Mouse (Mus musculus): Measurements from ENCODE around the gene Ugt1a10. TPM values are rescaled to one million over a fixed set of nuclear protein-coding genes. Genes with fewer than 3 reads are reported as not detected.

Ugt1a10 gene
- not detected for polyA plus RNA-seq (2017; shearing (Covaris generic))

GRCm38 (mm10) chr1:88055088-88055487 lies at the start of gene Ugt1a10:
Gene Ugt1a10, plus strand, starts transcription at chr1:88055388.

DNA sequence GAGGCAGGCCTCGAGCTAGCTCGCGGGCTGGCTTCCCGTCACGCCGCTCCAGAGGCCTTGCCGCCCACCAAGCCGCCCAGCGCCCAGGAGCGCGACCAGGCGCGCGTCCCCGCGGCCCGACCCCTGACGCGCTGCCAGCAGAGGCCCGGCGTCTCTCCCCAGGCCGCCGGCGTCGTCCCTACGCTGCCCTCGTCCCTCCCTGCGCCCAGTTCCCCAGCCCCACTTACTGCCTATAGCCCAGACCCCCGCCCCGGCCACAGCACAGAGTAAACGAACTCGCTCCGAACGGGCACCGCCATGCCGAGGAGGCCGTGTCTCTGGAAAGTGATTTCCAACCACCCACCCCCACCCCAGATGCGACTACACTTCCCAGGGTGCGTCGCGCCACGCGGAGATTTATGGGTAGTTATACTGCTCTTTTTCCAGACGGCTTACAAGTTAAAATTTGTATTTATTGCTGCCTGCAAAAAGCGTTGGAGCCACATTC lies 46.9 kb upstream of the Ugt1a10 start, which contains the start of gene Usp40:
TSS of gene Usp40 (minus strand) at position 341 of the 487 bp plus-strand sequence.

DNA sequence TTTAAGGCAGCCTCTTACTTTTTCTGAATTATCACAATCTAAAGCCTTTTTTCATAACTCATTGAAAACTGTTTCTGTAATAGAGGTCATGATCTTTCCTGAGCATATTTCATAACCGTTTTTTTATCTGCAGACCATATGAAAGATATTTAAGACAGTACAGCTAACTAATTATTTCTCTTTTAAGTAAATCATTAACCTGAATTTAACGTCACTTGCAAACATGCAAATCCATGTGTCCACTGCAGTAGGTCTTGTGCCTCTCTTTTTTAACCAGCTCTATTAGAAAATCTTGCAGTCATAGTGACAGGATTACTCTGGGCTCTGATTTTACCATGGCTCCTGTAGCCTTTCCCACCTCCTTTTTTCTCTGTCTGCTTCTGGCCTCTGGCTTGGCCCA lies 15.3 kb downstream of the Ugt1a10 start, which contains the start of gene Ugt1a9:
TSS of gene Ugt1a9 (plus strand) at position 306 of the 400 bp plus-strand sequence.

DNA sequence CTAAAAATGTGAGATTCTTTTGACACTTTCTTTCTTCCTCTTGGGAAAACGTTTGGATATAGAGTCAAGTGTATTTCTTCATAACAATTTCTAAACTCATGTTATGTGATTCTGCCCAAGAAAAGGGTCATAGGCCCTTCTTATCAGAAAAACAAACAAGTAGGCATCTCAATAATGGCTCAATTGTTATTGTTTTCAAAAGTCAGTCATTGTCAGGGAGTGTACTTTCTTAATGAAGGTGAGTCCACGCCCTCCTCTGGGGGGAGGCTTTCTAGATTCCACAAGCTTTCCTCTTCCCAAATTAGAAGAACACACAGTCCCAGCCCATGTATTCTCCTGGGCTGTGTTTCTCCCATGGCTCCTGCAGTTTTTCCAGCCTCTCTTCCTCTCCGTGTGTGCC lies 32.3 kb downstream of the Ugt1a10 start, which contains the start of gene Ugt1a8:
TSS of gene Ugt1a8 (plus strand) at position 301 of the 400 bp plus-strand sequence.

DNA sequence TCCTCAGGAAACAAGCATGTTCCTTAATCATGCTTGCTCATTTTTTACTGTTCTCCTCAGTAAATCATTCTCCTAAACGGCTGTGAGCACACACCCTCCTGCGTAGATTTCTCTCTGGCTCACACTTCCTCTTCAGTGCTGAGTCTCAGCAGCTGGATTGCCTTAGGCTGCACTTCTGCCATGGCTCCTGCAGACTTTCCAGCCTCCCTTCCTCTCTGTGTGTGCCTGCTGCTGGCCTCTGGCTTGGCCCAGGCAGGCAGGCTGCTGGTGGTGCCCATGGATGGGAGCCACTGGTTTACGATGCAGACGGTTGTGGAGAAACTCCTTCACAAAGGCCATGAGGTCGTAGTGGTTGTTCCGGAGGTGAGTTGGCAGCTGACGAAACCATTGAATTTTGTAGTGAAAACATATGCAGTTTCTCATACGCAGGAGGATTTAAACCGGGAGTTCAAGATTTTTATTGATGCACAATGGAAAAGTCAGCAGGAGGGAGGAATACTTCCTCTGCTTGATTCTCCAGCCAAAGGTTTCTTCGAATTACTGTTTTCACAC lies 39.8 kb downstream of the Ugt1a10 start, which contains the start of gene Ugt1a7c:
TSS of gene Ugt1a7c (plus strand) at position 122 of the 552 bp plus-strand sequence.

GRCm38 (mm10) chr1:88103019-88103418 lies 47.8 kb downstream of the Ugt1a10 start, which contains the start of gene Ugt1a6b:
Gene Ugt1a6b, plus strand, starts transcription at chr1:88103252.

DNA sequence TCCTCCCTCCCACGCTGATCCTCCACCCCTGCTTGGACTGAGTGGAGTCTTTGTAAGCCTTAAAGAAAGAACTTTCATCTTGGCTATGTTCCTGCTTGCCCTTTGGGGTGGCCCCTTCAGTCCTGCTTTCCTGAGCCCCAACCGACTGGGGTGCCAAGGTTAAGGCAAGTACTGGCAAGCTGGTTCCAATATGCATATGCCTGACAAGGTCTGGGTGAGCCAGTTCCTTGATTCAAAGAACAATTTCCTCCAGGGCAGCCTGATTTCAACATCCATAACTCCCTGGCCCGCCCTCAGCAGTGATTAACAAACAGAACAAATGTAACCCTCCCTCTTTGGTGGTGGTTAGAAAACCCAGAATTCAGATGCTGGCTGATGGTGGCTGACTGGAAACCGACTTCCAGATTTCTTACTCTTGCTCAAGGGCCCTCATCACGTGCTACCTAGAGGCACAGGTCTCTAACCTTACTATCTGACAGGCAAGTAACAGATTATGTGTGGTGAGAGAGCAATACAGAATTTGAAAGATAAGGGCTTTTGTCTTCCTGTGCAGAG lies 79.3 kb downstream of the Ugt1a10 start, which contains the start of gene Ugt1a6a:
TSS of gene Ugt1a6a (plus strand) at position 353 of the 555 bp plus-strand sequence.

GRCm38 (mm10) chr1:88165711-88166110 lies 110.5 kb downstream of the Ugt1a10 start, which contains the start of gene Ugt1a5:
Gene Ugt1a5, plus strand, starts transcription at chr1:88166012.

DNA sequence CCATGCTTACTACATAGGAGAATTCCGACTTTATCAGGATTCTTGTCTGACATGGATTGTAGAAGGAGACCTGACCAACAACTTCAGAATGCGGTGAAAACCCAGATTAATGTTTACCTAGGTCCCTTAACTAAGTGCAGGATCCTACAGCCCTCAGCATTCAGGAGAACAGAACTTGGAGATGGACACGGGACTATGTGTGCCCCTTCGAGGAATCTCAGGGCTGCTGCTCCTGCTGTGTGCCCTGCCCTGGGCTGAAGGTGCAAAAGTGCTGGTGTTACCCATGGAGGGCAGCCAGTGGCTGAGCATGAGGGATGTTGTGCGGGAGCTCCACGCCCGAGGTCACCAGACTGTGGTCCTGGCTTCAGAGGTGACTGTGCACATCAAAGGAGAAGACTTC lies 145.3 kb downstream of the Ugt1a10 start, which contains the start of gene Ugt1a2:
TSS of gene Ugt1a2 (plus strand) at position 146 of the 400 bp plus-strand sequence.

DNA sequence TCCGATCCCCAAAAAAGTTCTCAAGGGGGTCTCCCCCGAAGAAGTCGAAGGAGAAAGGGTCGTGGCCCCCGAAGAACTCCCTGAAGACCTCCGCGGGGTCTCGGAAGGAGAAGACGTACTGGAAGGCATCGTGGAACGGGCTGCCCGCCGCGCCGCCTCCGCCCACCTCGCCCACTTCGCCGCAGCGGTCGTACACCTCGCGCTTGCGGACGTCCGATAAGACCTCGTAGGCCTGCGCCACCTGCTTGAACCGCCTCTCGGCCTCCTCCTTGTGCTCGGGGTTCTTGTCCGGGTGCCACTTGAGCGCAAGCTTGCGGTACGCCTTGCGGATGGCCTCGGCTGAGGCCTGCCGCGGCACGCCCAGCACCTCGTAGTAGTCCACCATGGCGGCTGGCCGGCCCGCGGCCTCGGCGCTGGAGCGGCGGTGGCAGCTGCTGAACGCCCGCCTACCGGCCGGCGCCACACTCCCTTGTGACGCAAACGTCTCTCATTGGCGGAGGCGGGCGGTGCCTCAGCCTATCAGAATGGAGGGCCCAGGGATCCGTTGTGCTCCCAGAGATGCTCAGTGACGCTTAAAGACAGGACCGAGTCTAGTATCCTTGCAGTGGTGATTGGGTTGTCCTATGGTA lies 150.2 kb downstream of the Ugt1a10 start, which contains the start of gene Dnajb3:
TSS of gene Dnajb3 (minus strand) at position 489 of the 629 bp plus-strand sequence.

GRCm38 (mm10) chr1:88211812-88212211 lies 156.6 kb downstream of the Ugt1a10 start, which contains the start of gene Ugt1a1:
Gene Ugt1a1, plus strand, starts transcription at chr1:88211959.

GRCm38 (mm10) chr1:88226670-88227379 lies 171.6 kb downstream of the Ugt1a10 start, which contains the start of gene Mroh2a:
Gene Mroh2a, plus strand, starts transcription at chr1:88226986.

Other genes with a start within 250 kb of the Ugt1a10 start
- 61.9 TPM for gene Dgkd, start 202.1 kb upstream of the Ugt1a10 start, polyA plus RNA-seq (2017; shearing (Covaris generic))
- gene Usp40, start 46.8 kb upstream of the Ugt1a10 start, polyA plus RNA-seq (2017; shearing (Covaris generic)): 27.2 TPM
- gene Ugt1a9, start 15.4 kb downstream of the Ugt1a10 start, polyA plus RNA-seq (2017; shearing (Covaris generic)): not detected
- gene Ugt1a8, start 32.4 kb downstream of the Ugt1a10 start, polyA plus RNA-seq (2017; shearing (Covaris generic)): not detected
- 0.89 TPM for gene Ugt1a7c, start 39.7 kb downstream of the Ugt1a10 start, polyA plus RNA-seq (2017; shearing (Covaris generic))
- 0.46 TPM for gene Ugt1a6b, start 47.9 kb downstream of the Ugt1a10 start, polyA plus RNA-seq (2017; shearing (Covaris generic))
- gene Ugt1a6a, start 79.4 kb downstream of the Ugt1a10 start, polyA plus RNA-seq (2017; shearing (Covaris generic)): 0.45 TPM
- not detected for gene Ugt1a5, start 110.6 kb downstream of the Ugt1a10 start, polyA plus RNA-seq (2017; shearing (Covaris generic))
- gene Ugt1a2, start 145.2 kb downstream of the Ugt1a10 start, polyA plus RNA-seq (2017; shearing (Covaris generic)): not detected
- gene Dnajb3, start 150.4 kb downstream of the Ugt1a10 start, polyA plus RNA-seq (2017; shearing (Covaris generic)): 0.94 TPM
- gene Ugt1a1, start 156.6 kb downstream of the Ugt1a10 start, polyA plus RNA-seq (2017; shearing (Covaris generic)): not detected
- gene Mroh2a, start 171.6 kb downstream of the Ugt1a10 start, polyA plus RNA-seq (2017; shearing (Covaris generic)): 1.00 TPM
- gene Hjurp, start 222.2 kb downstream of the Ugt1a10 start, polyA plus RNA-seq (2017; shearing (Covaris generic)): 121 TPM
- not detected for gene Trpm8, start 222.3 kb downstream of the Ugt1a10 start, polyA plus RNA-seq (2017; shearing (Covaris generic))

Data from inflammation-experienced regulatory T-cells, adult 16 weeks (primary cell).